Mouse (Mus musculus) embryo, embryonic 10.5 days (tissue): Measurements from ENCODE around the gene Grip1.
A peak's percentile ranks its signal among the peaks of the same experiment; 100 is the strongest.

Experiments used
- DNase-seq: peaks from one replicate; pipeline ENCODE4 v3.0.0-alpha.2; 2015; ENCODE audit warnings: low spot score

Gene Grip1

GRCm38 (mm10) chr10:119756271-119756670 is 302.6 kb downstream of the Grip1 start:
- DNase-seq = no peak

- DNase-seq = peak; percentile 26
Measured at GRCm38 (mm10) chr10:119757219-119757618, 303.6 kb downstream of the Grip1 start.

- no peak for DNase-seq
Measured at GRCm38 (mm10) chr10:119761451-119762367, 308.1 kb downstream of the Grip1 start.

GRCm38 (mm10) chr10:119778871-119779270 is 325.2 kb downstream of the Grip1 start:
- no peak for DNase-seq

GRCm38 (mm10) chr10:119779657-119780056 is 326.0 kb downstream of the Grip1 start:
- DNase-seq = no peak

GRCm38 (mm10) chr10:119790507-119790906 is 336.9 kb downstream of the Grip1 start:
- peak; percentile 16 for DNase-seq

- no peak for DNase-seq
Measured at GRCm38 (mm10) chr10:119802421-119802820, 348.8 kb downstream of the Grip1 start.

- DNase-seq = peak; percentile 93
Measured at GRCm38 (mm10) chr10:119803633-119804422, 350.2 kb downstream of the Grip1 start.

GRCm38 (mm10) chr10:119804423-119804814 is 350.8 kb downstream of the Grip1 start:
- no peak for DNase-seq

- DNase-seq = no peak
Measured at GRCm38 (mm10) chr10:119805082-119805481, 351.5 kb downstream of the Grip1 start.

- DNase-seq = no peak
Measured at GRCm38 (mm10) chr10:119806151-119806550, 352.5 kb downstream of the Grip1 start.

GRCm38 (mm10) chr10:119808384-119808783 is 354.8 kb downstream of the Grip1 start:
- DNase-seq = no peak

- DNase-seq = no peak
Measured at GRCm38 (mm10) chr10:119814087-119814486, 360.5 kb downstream of the Grip1 start.

GRCm38 (mm10) chr10:119816001-119816400 is 362.4 kb downstream of the Grip1 start:
- DNase-seq = no peak

- DNase-seq = peak; percentile 34
Measured at GRCm38 (mm10) chr10:119818381-119818780, 364.8 kb downstream of the Grip1 start.

GRCm38 (mm10) chr10:119819102-119819681 is 365.6 kb downstream of the Grip1 start:
- peak; percentile 30 for DNase-seq

GRCm38 (mm10) chr10:119819740-119820139 is 366.1 kb downstream of the Grip1 start:
- peak; percentile 24 for DNase-seq

GRCm38 (mm10) chr10:119820428-119820827 is 366.8 kb downstream of the Grip1 start:
- no peak for DNase-seq

GRCm38 (mm10) chr10:119823691-119824090 is 370.1 kb downstream of the Grip1 start:
- no peak for DNase-seq

- peak; percentile 22 for DNase-seq
Measured at GRCm38 (mm10) chr10:119824521-119824920, 370.9 kb downstream of the Grip1 start.

- no peak for DNase-seq
Measured at GRCm38 (mm10) chr10:119830388-119830956, 376.8 kb downstream of the Grip1 start.

- DNase-seq = no peak
Measured at GRCm38 (mm10) chr10:119831086-119831485, 377.5 kb downstream of the Grip1 start.
